ENCODE assay signal across 27 mouse cellular contexts in the genomic region with DNA sequence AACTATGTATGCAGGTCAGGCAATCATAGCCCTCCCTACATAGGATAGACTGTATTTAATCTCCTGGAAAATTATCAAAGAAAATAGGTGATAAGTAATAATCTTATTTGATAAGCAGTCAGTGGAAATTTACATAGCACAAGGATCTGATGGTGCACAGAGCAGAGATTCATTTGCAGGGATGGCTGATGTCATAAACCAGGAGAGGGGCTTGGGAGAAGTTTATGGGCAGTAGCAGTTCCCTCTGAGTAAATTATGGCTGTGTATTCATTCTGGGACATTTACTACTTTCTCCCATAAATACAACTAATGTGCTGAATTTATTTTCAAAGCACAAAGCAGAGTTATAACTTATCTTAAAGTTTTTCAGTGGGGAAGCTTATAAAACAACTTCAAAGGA.
DNase-seq lines count a peak whose midpoint lies in the region; ATAC-seq and TF ChIP-seq lines count a peak whose summit lies in the region.
"Had no signal": no experiment of that assay in that cellular context is flagged by ENCODE, and none has a peak within 500 bp of the region (broad histone marks: within the 10 kb centered on the region; RNA-seq: fewer than 3 reads in every experiment).

No protein-coding gene starts in this region.

- TF ChIP-seq CTCF in kidney, postnatal 0 days (IDR thresholded peaks at IDR 0.05; ENCODE audit: low read depth), result no peak
- TF ChIP-seq CTCF in kidney, adult 2 months (conservative IDR thresholded peaks at IDR 0.05; ENCODE audit: insufficient read depth, insufficient read length, low read depth, low read length), result no peak

- no peaks in the 10 kb centered on the region for H3K36me3 ChIP-seq in kidney, embryonic 14.5 days (ENCODE audit: control insufficient read depth, insufficient read depth, low read length)
- no peaks in the 10 kb centered on the region for H3K36me3 ChIP-seq in kidney, postnatal 0 days (ENCODE audit: insufficient read depth, low read length)
- H3K36me3 ChIP-seq in kidney, adult 2 months (ENCODE audit: control insufficient read depth, insufficient read depth, low read length), result no peaks in the 10 kb centered on the region
- H3K36me3 ChIP-seq in neural tube, embryonic 13.5 days, result no peaks in the 10 kb centered on the region
- H3K36me3 ChIP-seq: embryonic facial prominence, embryonic 10.5 days; embryonic facial prominence, embryonic 13.5 days; forebrain, embryonic 12.5 days; forebrain, embryonic 15.5 days; heart, embryonic 12.5 days; heart, embryonic 15.5 days; hindbrain, embryonic 10.5 days; hindbrain, embryonic 13.5 days had no signal

- H3K4me2 ChIP-seq in kidney, embryonic 14.5 days (replicated peaks; ENCODE audit: low read depth, low read length), result no peak overlapping the region
- H3K4me2 ChIP-seq in kidney, postnatal 0 days (ENCODE audit: low read length), result no peak overlapping the region
- no peak overlapping the region for H3K4me2 ChIP-seq in neural tube, embryonic 13.5 days
- H3K4me2 ChIP-seq: embryonic facial prominence, embryonic 13.5 days; forebrain, embryonic 12.5 days; forebrain, embryonic 15.5 days; heart, embryonic 12.5 days; heart, embryonic 15.5 days; hindbrain, embryonic 13.5 days had no signal

- DNase-seq in kidney, postnatal 36 days, result no peak
- peak; percentile 79 for DNase-seq in kidney, postnatal 0 days (ENCODE audit: low spot score)
- no peak for DNase-seq in kidney, adult 2 months
- DNase-seq in neural tube, embryonic 10.5 days (ENCODE audit: extremely low spot score, low spot score), result no peak
- DNase-seq: adrenal gland, adult 8-10 months; adrenal gland, postnatal 25 days; cerebellum, adult 11-12 months; cerebellum, adult 8-10 months; cerebellum, postnatal 10 days; cerebellum, postnatal 36 days; embryo, embryonic 11 days; gastrocnemius, postnatal 25 days; heart, adult 18-20 months; heart, postnatal 10 days; heart, postnatal 36 days had no signal

- H3K4me1 ChIP-seq in kidney, embryonic 14.5 days (ENCODE audit: control insufficient read depth, insufficient read depth, low read length), result peaks cover 11% of the 10 kb centered on the region; the same call in 1 of the 2 replicates
- no peaks in the 10 kb centered on the region for H3K4me1 ChIP-seq in kidney, postnatal 0 days (replicated peaks; ENCODE audit: insufficient read depth, low read length)
- H3K4me1 ChIP-seq in kidney, adult 2 months (ENCODE audit: control insufficient read depth, insufficient read depth, low read length), result no peaks in the 10 kb centered on the region
- peaks cover 21% of the 10 kb centered on the region for H3K4me1 ChIP-seq in neural tube, embryonic 13.5 days (replicated peaks)
- H3K4me1 ChIP-seq: embryonic facial prominence, embryonic 10.5 days; forebrain, embryonic 12.5 days; heart, embryonic 12.5 days; heart, embryonic 15.5 days; hindbrain, embryonic 10.5 days; hindbrain, embryonic 13.5 days had no signal

- H3K27me3 ChIP-seq in kidney, embryonic 14.5 days (ENCODE audit: control insufficient read depth, insufficient read depth, low read length), result 0 out of 2 replicates have a peak, but pooled peaks cover 2% of the 10 kb centered on the region
- H3K27me3 ChIP-seq in kidney, postnatal 0 days (ENCODE audit: insufficient read depth, low read length), result no peaks in the 10 kb centered on the region
- H3K27me3 ChIP-seq in kidney, adult 2 months (replicated peaks; ENCODE audit: control insufficient read depth, insufficient read depth, low read length), result no peaks in the 10 kb centered on the region; the same call in 1 of the 2 replicates
- H3K27me3 ChIP-seq in neural tube, embryonic 13.5 days, result no peaks in the 10 kb centered on the region
- H3K27me3 ChIP-seq: embryonic facial prominence, embryonic 13.5 days; forebrain, embryonic 12.5 days; forebrain, embryonic 15.5 days; heart, embryonic 12.5 days; heart, embryonic 15.5 days; hindbrain, embryonic 13.5 days had no signal

- H3K4me3 ChIP-seq in kidney, embryonic 14.5 days (ENCODE audit: low read length), result no peak overlapping the region
- no peak overlapping the region for H3K4me3 ChIP-seq in kidney, postnatal 0 days (replicated peaks; ENCODE audit: low read depth, low read length)
- no peak overlapping the region for H3K4me3 ChIP-seq in kidney, adult 2 months (ENCODE audit: insufficient read depth, low read depth, low read length)
- H3K4me3 ChIP-seq in neural tube, embryonic 13.5 days, result no peak overlapping the region
- H3K4me3 ChIP-seq: embryonic facial prominence, embryonic 10.5 days; embryonic facial prominence, embryonic 13.5 days; erythroblast, embryonic 14.5 days; forebrain, embryonic 12.5 days; forebrain, embryonic 15.5 days; heart, embryonic 12.5 days; heart, embryonic 15.5 days; hindbrain, embryonic 10.5 days; hindbrain, embryonic 13.5 days had no signal

- H3K27ac ChIP-seq in kidney, embryonic 14.5 days (ENCODE audit: low read depth, low read length), result 0 out of 2 replicates have a peak overlapping the region, but pooled peaks have one; percentile 80
- H3K27ac ChIP-seq in kidney, postnatal 0 days, result no peak overlapping the region
- H3K27ac ChIP-seq in kidney, adult 2 months (ENCODE audit: insufficient read depth, low read depth, low read length), result no peak overlapping the region
- no peak overlapping the region for H3K27ac ChIP-seq in neural tube, embryonic 13.5 days (replicated peaks)
- H3K27ac ChIP-seq: embryonic facial prominence, embryonic 10.5 days; forebrain, embryonic 12.5 days; forebrain, embryonic 15.5 days; heart, embryonic 15.5 days; hindbrain, embryonic 10.5 days; hindbrain, embryonic 13.5 days had no signal

- no peak for TF ChIP-seq POLR2A in kidney, adult 2 months (IDR thresholded peaks at IDR 0.05; ENCODE audit: low read depth, low read length)

- no peaks in the 10 kb centered on the region for H3K9me3 ChIP-seq in kidney, embryonic 14.5 days (ENCODE audit: control insufficient read depth, low read length)
- no peaks in the 10 kb centered on the region for H3K9me3 ChIP-seq in kidney, postnatal 0 days (replicated peaks; ENCODE audit: low read length)
- no peaks in the 10 kb centered on the region for H3K9me3 ChIP-seq in neural tube, embryonic 13.5 days
- H3K9me3 ChIP-seq: embryonic facial prominence, embryonic 10.5 days; embryonic facial prominence, embryonic 13.5 days; forebrain, embryonic 12.5 days; forebrain, embryonic 15.5 days; heart, embryonic 12.5 days; heart, embryonic 15.5 days; hindbrain, embryonic 10.5 days; hindbrain, embryonic 13.5 days had no signal

- no peak overlapping the region for H3K9ac ChIP-seq in kidney, embryonic 14.5 days (ENCODE audit: low read depth, low read length)
- no peak overlapping the region for H3K9ac ChIP-seq in kidney, postnatal 0 days (ENCODE audit: low read depth, low read length)
- no peak overlapping the region for H3K9ac ChIP-seq in neural tube, embryonic 13.5 days
- H3K9ac ChIP-seq: embryonic facial prominence, embryonic 13.5 days; forebrain, embryonic 12.5 days; forebrain, embryonic 15.5 days; heart, embryonic 12.5 days; heart, embryonic 15.5 days; hindbrain, embryonic 13.5 days had no signal

- peak; percentile 76 for ATAC-seq in kidney, embryonic 14.5 days (ENCODE audit: low FRiP score, low TSS enrichment)
- no peak for ATAC-seq in kidney, postnatal 0 days (replicated peaks; ENCODE audit: low FRiP score, low read depth)
- ATAC-seq in neural tube, embryonic 13.5 days (ENCODE audit: low read depth), result peak; percentile 43; the same call in 1 of the 2 replicates
- ATAC-seq: activated CD4-positive, CD25-positive, alpha-beta regulatory T cell, adult 4 months; forebrain, embryonic 15.5 days had no signal
